Mouse (Mus musculus) liver, embryonic 14.5 days (tissue): ENCODE data around the gene Rnf7. TPM values are rescaled to one million over a fixed set of nuclear protein-coding genes. Genes with fewer than 3 reads are reported as not detected.
"Not testable (repeated sequence)": the region's sequence is repeated elsewhere in the genome, so short reads cannot be mapped to it uniquely, and the experiment has no call there.

Experiments used
- ATAC-seq: fragments of 200-750 bp; cut with Nextera tagmentation; 2 replicates; pipeline ENCODE4 v1.8.0; 2017; ENCODE audit warnings: moderate number of reproducible peaks, mild to moderate bottlenecking, moderate library complexity; ENCODE audit not compliant: insufficient read depth
- DNase-seq, 3 experiments: peaks; one replicate each; pipeline ENCODE4 v3.0.0-alpha.2; 2012 to 2013; ENCODE audit warnings: low read depth in 3 of 3, low spot score in 3 of 3
- H3K27ac ChIP-seq: fragments of 300-500 bp; sonication (generic); 2 replicates; pipeline ENCODE4 v1.5.1; 2014; ENCODE audit warnings: moderate library complexity, mild to moderate bottlenecking, control low read depth, inconsistent platforms
- H3K27me3 ChIP-seq: fragments of 300-500 bp; sonication (generic); 2 replicates; pipeline ENCODE4 v1.6.1; 2014; ENCODE audit warnings: mild to moderate bottlenecking, low read length, moderate library complexity; ENCODE audit not compliant: control insufficient read depth, insufficient read depth
- H3K36me3 ChIP-seq: fragments of 300-500 bp; sonication (generic); replicated peaks from 2 replicates; pipeline ENCODE4 v1.6.1; 2014; ENCODE audit warnings: low read depth; ENCODE audit not compliant: control insufficient read depth, insufficient read depth
- H3K4me1 ChIP-seq, 2 experiments: fragments of 200-500 bp in 1 of 2; fragments of 300-500 bp in 1 of 2; sonication (generic) in 1 of 2; replicated peaks; 2 replicates each; pipeline ENCODE4 v1.6.1; 2012 to 2014; ENCODE audit warnings: antibody characterized with exemption in 1 of 2, inconsistent platforms in 1 of 2, low read length in 1 of 2; ENCODE audit not compliant: control insufficient read depth in 2 of 2, insufficient read depth in 2 of 2
- H3K4me2 ChIP-seq: fragments of 300-500 bp; sonication (generic); 2 replicates; pipeline ENCODE4 v1.6.1; 2014; ENCODE audit warnings: low read depth, mild to moderate bottlenecking, control low read depth, moderate library complexity
- H3K4me3 ChIP-seq, 2 experiments: fragments of 200-500 bp in 1 of 2; fragments of 300-500 bp in 1 of 2; sonication (generic) in 1 of 2; 2 replicates each; pipeline ENCODE4 v1.5.1; 2012 to 2014; ENCODE audit warnings: low read depth in 2 of 2, low read length in 2 of 2, mild to moderate bottlenecking in 2 of 2, control low read depth in 1 of 2, inconsistent platforms in 1 of 2, moderate library complexity in 1 of 2; ENCODE audit not compliant: insufficient read depth in 1 of 2
- H3K9ac ChIP-seq: fragments of 300-500 bp; sonication (generic); replicated peaks from 2 replicates; pipeline ENCODE4 v1.6.1; 2014; ENCODE audit warnings: mild to moderate bottlenecking, control low read depth, moderate library complexity
- H3K9me3 ChIP-seq: fragments of 300-500 bp; sonication (generic); 2 replicates; pipeline ENCODE4 v1.6.1; 2016; ENCODE audit warnings: low read length, mixed read lengths; ENCODE audit not compliant: control insufficient read depth
- CTCF ChIP-seq: IDR thresholded peaks from 2 replicates; pipeline ENCODE4 v1.5.1; 2016; ENCODE audit warnings: antibody characterized with exemption, low read depth, control low read depth
- EP300 ChIP-seq: IDR thresholded peaks from 2 replicates; pipeline ENCODE4 v1.6.1; 2016; ENCODE audit warnings: antibody characterized with exemption, low read depth
- WGBS: fragments of 180-500 bp; shearing (Covaris S2); extraction: QIAGEN DNeasy Blood & Tissue Kit; methylation state at CpG from one replicate; pipeline ENCODE4 v1.1.7; 2014; ENCODE audit not compliant: insufficient replicate concordance; 5-methylcytosine and 5-hydroxymethylcytosine counted together
- polyA plus RNA-seq, 2 experiments: library from polyadenylated mRNA; depleted of rRNA in 1 of 2; stranded (reverse) in 1 of 2; unstranded in 1 of 2; fragments of >200 nt; fragmentation: Nextera tagmentation in 1 of 2; extraction: Ambion mirVana in 1 of 2; gene quantifications; 2 replicates each; pipeline versions ENCODE4 v1.2.1 to v1.2.3; 2012 to 2014

Rnf7 gene
- polyA plus RNA-seq, 2 experiments, result 64.2 to 78.6 TPM

- ATAC-seq (no peak), DNase-seq (peak in 1 of 3 experiments; percentile 7)
- Histone ChIP-seq H3K4me1 (0 out of 4 replicates have a peak, but pooled peaks cover 0 to 3% of the 10 kb centered on the region in 2 experiments), H3K9me3 (no peaks in the 10 kb centered on the region), H3K27ac (no peak overlapping the region), H3K9ac (no peak overlapping the region), H3K27me3 (no peaks in the 10 kb centered on the region), H3K36me3 (no peaks in the 10 kb centered on the region), H3K4me2 (no peak overlapping the region), H3K4me3 (no peak overlapping the region)
- 29% methylated on average over 12 of the region's 12 CpGs for WGBS
- TF ChIP-seq CTCF (peak; percentile 92), EP300 (no peak)
These were observed 13.3 kb upstream of the Rnf7 start for GRCm38 (mm10) chr9:96491810-96492209.

DNA sequence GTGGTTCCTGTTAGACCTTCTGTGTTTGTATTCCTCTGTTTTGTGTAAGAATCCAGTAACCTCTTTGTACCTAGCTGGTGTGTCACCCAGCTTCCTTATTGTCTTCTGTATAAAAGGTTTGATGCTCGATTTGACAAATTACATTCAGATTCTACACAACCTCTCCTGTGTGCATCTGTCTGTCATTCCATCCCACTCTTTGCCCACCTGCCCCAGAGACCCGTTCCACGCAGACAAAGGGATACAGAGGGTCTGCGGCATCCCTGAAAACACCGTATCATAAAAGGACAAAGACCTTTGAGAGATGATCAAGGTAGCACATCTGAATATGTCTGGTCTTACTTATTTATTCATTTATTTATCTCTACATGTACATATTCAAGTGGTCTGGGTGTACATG is 9.4 kb upstream of the Rnf7 start:
- ATAC-seq, DNase-seq, H3K27me3 ChIP-seq, H3K36me3 ChIP-seq, H3K4me3 ChIP-seq, H3K9me3 ChIP-seq, H3K9ac ChIP-seq, H3K27ac ChIP-seq, H3K4me2 ChIP-seq, H3K4me1 ChIP-seq: not testable (repeated sequence)
- WGBS, result 82% methylated on average over 5 of the region's 5 CpGs

DNA sequence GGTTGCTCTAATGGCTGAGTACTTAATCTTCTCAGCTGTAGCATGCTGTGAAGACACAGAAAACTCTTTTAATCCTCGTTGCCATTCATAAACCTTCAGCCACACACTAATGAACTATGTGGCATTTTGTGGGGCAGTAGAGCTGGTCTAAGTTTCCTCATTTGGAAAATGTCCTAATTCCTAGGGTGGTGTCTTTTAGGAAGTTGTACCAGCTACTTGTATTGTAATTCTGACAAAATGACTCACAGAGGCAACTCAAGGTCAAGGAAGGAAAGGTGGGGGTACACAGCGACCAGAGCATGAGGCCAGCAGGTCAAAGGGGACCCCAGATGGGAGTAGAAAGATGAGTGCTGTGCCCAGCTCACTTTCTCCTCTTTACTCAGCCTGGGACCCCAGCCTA is 5.2 kb upstream of the Rnf7 start:
- ATAC-seq (no peak), DNase-seq (no peak)
- no peak overlapping the region for H3K4me3 ChIP-seq
- H3K9ac ChIP-seq, result no peak overlapping the region
- no peaks in the 10 kb centered on the region for H3K9me3 ChIP-seq
- H3K27ac ChIP-seq, result no peak overlapping the region
- no peak overlapping the region for H3K4me2 ChIP-seq
- no peaks in the 10 kb centered on the region for H3K36me3 ChIP-seq
- TF ChIP-seq EP300 (no peak), CTCF (no peak)
- WGBS, result 43% methylated on average over 2 of the region's 2 CpGs
- no peaks in the 10 kb centered on the region for H3K27me3 ChIP-seq
- H3K4me1 ChIP-seq, result peaks cover 4 to 7% of the 10 kb centered on the region in 2 experiments

DNA sequence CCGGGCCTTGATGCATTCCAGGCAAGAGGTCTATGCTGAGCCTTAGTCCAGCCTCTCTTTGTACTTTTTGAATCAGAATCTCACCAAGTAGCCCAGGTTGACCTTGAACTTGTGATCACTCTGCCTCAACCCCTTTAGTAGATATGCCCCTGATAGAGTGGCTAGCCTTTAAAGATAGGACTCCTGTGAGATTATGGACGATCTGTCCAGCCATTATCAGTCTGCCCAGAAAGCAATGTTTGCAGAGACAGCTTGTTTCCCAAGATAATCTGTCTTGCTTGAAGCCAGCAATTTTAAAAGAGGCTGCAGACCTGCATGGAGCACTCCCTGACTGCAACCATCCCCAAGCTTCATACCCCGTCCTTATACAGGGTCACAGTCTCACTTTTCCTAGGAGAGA is 4.6 kb upstream of the Rnf7 start:
- no peak for DNase-seq
- H3K36me3 ChIP-seq, result no peaks in the 10 kb centered on the region
- H3K9me3 ChIP-seq, result no peaks in the 10 kb centered on the region
- H3K9ac ChIP-seq, result 0 out of 2 replicates have a peak overlapping the region, but pooled peaks have one; percentile 3
- 43% methylated on average over 3 of the region's 3 CpGs for WGBS
- ATAC-seq, result no peak
- TF ChIP-seq EP300 (peak; percentile 16; the same call in 1 of the 2 replicates), CTCF (no peak)
- no peak overlapping the region for H3K4me2 ChIP-seq
- no peak overlapping the region for H3K27ac ChIP-seq
- H3K4me3 ChIP-seq, result no peak overlapping the region
- H3K4me1 ChIP-seq, result peaks cover 4 to 8% of the 10 kb centered on the region in 2 experiments
- no peaks in the 10 kb centered on the region for H3K27me3 ChIP-seq

DNA sequence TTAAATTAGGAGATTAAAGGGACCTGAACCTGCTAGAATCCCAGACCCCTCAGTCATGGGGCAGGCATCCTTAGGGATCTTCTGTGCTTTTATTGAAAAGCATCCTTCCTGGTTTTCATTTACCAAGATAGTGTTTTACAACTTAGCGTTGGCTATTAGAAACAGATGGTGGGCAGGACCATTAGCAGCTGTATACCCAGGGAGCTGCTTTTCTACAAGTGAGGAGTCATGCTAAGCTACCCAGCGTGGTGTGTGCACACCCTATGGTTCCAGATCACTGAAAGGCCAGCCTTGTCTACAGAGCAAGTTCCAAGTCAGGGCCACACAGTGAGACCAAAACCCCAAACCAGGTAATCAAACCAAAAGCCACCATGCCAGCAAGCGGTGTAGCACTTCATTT is 6.1 kb downstream of the Rnf7 start:
- H3K4me2 ChIP-seq, result no peak overlapping the region
- H3K4me1 ChIP-seq, result peaks cover 2% of the 10 kb centered on the region in 2 experiments; a peak in 3 of 4 replicates
- 85% methylated on average over 3 of the region's 3 CpGs for WGBS
- ATAC-seq (no peak), DNase-seq (no peak)
- H3K4me3 ChIP-seq, result no peak overlapping the region
- H3K27me3 ChIP-seq, result no peaks in the 10 kb centered on the region
- H3K36me3 ChIP-seq, result peaks cover 2% of the 10 kb centered on the region
- no peak overlapping the region for H3K9ac ChIP-seq
- H3K27ac ChIP-seq, result no peak overlapping the region
- TF ChIP-seq EP300 (no peak), CTCF (no peak)
- no peaks in the 10 kb centered on the region for H3K9me3 ChIP-seq

DNA sequence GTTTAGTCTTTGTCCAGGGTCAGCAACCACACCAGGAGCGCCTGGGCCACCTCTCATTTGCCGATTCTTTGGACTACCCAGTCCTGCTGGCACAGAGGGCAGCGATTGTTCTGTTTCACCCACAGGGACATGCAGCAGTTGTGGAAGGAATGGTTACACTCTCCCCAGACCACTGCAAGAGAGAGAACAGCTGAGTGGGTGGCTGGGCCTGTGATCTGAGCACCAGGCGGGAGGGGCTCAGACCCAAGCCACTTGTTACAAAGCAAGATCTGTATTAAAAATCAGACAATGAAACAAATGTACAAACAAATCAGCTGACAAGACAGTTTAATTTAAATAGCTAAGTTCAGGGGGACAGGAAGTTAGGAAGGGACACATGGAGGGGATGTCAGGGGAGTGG is 6.8 kb downstream of the Rnf7 start:
- not testable (repeated sequence) for H3K4me3 ChIP-seq, H3K4me1 ChIP-seq, H3K27me3 ChIP-seq, H3K9ac ChIP-seq, H3K4me2 ChIP-seq, H3K36me3 ChIP-seq, H3K9me3 ChIP-seq, ATAC-seq, H3K27ac ChIP-seq, DNase-seq
- WGBS, result 84% methylated on average over 4 of the region's 4 CpGs
